Mouse (Mus musculus) B cell, adult (primary cell): ENCODE data around the gene Bmp15. TPM values are rescaled to one million over a fixed set of nuclear protein-coding genes. Genes with fewer than 3 reads are reported as not detected.

Experiments used
- total RNA-seq: library from RNA; stranded (reverse); gene quantifications from 4 replicates; pipeline ENCODE4 v1.2.4, GENCODE M21; 2023; ENCODE audit not compliant: inconsistent age

Gene Bmp15
- total RNA-seq, result not detected in 4 replicates

GRCm38 (mm10) chrX:6320621-6321020 lies at the start of gene Bmp15:
Bmp15 (minus strand) TSS chrX:6320721.

Other genes with a start within 250 kb of the Bmp15 start
- gene AU022751, start 237.3 kb downstream of the Bmp15 start, total RNA-seq, result not detected in 4 replicates
- not detected in 4 replicates for gene Nudt10, start 147.7 kb downstream of the Bmp15 start, total RNA-seq
- not detected in 4 replicates for gene Shroom4, start 79.1 kb upstream of the Bmp15 start, total RNA-seq